Mouse (Mus musculus) naive thymus-derived CD4-positive, alpha-beta T cell, adult 2 months (primary cell): ENCODE data around the gene Vmn2r27.
A peak's percentile ranks its signal among the peaks of the same experiment; 100 is the strongest.

Source experiments
- DNase-seq: peaks from one replicate; pipeline ENCODE4 v3.0.0-alpha.2; 2011; ENCODE audit warnings: low read depth

Gene Vmn2r27

DNA sequence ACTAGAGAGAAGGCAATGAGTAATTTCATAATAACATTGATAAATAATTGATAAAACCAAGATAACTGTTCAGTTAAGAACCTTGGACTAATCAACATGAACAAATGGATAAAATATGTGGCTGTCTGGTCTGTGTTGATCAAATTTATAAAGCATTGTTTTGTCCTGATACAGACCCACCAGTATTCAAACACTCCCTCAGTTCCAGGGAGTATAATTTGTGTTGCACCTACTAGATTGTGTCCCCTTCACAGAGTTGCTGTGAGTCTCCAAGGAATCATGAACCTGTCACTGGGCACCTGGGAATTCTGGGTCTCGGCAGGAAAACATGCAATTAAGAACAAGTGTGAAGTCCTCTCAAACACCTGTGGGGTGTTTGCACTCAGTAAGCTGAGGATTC, at the start of gene Vmn2r27:
Vmn2r27 (minus strand) TSS at position 101 of the 400 bp plus-strand sequence.
- DNase-seq = no peak

DNA sequence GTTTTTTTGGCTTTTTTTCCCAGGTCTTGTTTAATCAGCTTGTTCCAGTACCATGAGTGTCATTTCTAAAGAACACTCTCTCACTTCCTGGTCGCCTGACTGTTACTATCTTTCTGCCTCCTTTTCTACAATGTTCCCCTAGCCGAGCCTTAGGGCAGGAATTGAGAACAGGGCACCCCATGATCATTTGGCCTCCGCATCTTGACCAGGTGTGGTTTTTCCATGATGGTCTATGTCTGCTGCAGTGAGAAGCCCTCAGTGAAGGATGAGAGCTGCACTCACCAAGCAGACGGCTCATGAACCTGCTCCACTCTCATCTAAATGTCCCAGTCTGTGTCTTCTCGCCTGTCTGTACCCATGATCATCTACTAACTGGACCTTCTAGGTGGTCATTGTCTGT, 46.6 kb upstream of the Vmn2r27 start:
- DNase-seq = no peak

DNA sequence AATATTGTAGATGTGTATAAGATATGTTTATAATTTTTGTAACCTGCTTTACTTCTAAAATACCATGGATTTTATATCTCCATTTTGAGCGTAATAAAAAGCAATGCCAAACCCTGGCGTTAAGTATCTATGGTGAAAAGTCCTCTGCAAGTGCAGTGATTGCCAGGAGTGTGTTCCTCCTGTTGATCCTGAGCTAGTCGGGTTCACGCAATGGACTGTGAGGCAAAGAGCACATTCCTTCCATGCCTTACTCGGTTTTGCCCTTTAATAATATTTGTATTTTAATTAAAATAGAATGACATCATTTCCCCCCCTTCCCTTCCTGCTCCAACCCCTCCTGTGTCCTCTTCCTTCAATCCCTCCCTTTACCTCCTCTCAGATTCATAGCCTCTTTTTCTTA, 46.0 kb upstream of the Vmn2r27 start:
- DNase-seq = no peak

DNA sequence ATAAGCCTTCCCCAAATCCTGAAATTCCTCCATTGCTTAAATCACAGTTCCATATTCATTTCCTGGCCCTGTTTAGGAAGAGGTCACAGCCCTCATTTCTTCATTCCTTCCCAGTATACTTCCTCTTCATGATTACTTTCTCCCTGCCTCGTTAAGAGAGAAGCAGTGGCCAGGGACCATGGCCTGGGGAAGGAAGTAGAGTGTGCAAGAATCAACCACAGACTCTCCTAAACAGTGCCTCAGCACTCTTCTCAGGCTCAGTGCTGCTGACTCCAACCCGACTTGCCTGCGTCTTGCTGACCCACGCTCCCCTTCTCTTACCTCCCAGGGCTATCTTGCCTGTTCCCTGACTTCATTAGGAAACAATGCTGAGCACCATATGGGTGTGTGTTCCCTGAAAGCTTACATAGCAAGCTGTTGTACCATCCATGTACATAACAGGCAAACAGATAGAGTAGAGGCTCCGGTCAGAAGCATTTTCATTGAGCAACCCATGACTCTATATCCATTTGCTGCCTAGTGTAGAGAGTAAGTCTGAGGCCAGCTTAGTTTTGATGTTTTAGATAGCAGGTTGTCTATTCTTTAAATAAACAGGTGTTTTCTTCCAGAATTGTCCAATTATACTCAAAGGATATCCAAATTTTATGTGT, 41.7 kb upstream of the Vmn2r27 start:
- DNase-seq = no peak

DNA sequence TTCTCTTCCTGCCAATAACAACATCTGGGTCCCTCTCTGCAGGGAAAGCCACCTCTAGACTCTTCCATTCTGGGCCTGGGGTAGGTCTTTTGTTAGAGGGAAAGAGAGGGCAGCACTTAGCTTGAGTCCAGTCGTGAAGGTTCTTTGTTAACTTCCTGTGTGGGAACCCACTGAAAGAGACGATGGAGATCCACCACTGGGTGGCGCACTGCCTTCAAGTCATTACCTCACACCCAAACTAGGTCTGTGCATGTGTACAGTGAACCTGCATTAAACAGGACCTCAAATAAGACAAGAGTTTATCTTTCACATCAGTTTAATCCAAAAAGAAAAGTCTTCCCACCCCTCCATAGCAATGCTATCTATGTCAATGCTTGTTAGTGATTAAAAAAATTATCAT, 31.0 kb upstream of the Vmn2r27 start:
- DNase-seq = peak; percentile 87

DNA sequence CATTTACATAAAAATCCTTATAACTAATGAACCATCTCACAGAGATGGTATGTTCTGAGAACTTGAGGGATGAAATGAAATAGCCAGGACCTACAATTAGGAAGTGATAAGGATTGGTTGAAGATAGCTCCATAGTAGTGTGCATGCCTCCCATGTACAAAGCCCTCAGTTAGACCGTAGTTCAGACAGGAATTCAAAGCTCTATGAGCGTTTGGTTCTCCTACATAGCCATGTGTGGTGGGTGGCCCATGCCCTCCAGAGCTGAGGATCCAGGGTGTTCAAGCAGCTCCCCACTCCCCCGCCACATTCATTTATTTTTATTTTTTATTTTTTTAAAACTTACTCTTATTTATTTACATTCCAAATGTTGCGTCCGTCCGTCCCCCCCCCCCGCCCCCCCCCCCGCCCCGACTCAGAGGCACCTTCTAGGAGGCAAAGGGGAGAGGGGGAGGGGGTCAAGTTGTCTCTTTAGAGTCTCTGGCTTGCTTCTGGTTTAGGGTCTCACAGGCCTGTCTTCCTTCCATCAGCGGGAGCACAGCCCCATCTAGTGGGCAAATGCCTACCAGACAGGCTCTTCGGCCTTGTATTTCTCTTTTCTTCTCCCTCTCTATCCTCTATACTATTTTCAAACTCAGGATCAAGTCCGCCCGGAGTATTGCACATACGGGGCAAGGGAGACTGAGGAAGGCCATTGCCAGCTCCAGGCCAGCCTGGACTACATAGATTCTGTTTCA, 28.7 kb upstream of the Vmn2r27 start:
- peak; percentile 76 for DNase-seq

DNA sequence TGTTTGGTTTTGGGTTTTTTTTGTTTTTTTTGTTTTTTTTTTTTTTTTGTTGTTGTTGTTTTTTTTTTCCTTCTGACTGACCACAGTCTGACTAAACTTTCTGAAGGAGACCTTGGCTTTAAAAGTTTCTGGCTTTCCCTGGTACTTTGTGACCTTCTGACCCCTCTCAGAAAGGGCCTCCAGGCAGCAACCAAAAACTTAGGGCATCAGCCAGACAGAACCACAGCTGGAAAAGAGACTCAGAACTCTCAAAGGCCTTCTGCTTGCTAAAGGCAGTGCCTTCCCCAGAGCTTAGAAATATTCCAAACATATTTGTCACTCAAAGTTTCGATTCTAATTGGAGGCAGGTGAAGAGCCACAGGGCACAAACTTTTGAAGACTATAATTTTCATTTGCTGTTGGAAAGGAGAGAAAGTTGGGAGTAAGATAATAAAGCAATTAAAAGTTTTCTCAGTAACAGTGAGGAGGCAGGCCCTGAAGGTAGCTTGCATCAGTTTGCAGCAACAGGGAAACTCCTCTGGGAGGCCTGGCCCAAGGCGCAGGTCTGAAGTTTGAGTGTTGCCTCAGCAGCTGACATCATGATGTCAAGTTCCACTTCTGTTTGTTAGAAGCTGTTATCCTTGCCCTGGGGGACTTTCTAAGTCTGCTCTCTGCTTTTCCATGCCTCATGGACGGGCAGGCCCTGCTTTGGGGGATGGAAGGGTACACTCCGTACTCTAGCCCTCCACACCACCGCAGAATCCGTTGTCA, 24.2 kb upstream of the Vmn2r27 start:
- DNase-seq = no peak

DNA sequence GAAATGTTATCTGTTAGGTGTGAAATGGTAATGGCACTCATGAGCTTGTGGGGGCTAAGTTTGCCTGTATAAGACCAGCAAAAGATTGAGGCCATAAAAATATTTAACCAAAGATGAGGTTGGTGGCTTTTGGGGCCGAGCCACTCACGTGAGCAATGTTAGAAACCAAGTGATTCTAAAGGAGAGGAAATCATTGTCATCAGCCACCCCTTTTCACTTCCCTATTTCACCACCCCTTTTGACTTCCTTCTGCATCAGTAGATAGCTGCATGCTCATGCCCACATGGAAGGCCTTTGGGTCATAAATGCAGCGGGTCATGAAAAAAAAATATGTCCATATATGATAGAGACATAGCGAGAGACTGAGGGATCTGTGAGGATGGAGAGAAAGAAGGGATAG, 29.5 kb downstream of the Vmn2r27 start:
- no peak for DNase-seq

DNA sequence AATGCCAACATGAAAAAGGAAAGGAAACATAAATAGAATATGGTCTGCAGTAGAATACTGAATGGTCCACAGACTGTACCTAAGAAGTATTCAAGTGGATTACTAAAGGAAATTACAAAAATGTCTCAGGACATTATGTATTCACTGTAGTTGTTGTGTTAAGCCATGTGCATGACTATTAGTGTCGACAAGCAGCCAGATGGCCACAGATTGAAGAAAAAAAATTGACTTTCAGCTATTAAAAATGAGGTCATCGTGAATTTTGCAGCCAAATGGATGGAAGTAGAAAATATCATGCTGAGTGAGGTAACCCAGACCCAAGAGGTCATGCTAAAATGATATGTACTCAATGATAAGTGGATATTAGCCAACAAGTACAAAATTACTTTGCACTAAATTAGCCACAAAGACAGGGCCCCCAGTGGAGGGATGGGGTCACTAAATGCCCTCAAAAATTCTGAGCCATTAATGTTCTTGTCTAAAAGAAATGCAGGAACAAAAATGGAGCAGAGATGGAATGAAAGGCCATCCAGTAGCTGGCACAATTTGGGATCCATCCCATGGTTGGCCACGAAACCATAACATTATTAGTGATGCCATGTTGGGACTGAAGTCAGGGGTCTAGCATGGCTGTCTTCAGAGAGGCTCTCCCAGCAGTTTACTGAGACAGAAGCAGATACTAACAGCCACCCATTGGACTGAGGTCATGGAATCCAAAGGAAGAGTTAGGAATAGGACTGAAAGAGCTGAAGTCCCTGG, 63.0 kb downstream of the Vmn2r27 start:
- no peak for DNase-seq

DNA sequence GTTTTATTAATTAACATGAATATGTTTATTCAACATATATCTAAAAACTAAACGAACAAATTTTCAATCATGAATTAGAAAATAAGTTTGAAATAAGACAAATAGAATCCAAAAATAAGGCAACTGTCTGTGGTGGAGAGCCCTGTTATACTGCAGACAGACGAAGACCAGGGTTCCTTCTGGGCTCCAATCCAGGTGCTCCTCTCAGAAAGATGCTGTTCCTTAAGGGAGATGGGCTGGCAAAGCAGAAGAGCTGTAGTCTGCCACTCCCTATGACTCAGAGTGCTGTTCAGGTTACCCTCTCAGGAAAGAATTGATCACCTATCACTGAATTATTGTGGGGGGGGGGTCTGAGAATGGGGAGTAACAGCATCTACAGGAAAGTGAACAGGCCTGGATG, 65.1 kb downstream of the Vmn2r27 start:
- no peak for DNase-seq

DNA sequence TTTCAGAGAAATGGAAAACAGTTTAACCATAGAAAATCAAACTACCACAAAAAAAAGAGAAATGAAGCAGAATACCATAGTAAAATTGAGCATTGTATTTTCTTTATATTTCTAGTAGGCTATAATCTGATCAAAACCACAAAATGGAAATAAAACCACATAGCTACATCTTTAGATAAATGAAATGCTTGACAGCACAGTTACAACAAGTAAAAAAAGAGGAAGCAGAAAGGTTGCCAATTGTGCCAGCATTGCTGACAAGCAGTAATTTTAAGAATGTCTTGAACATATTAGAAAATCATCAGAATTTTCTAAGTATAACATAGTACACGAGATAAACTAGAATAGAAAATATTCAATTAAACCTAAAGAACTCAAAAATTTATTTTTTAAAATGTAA, 81.8 kb downstream of the Vmn2r27 start:
- no peak for DNase-seq
